Mouse (Mus musculus): ENCODE data around the gene Sorcs2.

Gene Sorcs2

GRCm38 (mm10) chr5:36069503-36070360 lies 328.2 kb downstream of the Sorcs2 start:
- no peak for DNase-seq (ENCODE audit: low read depth)

GRCm38 (mm10) chr5:36067651-36068181 lies 330.2 kb downstream of the Sorcs2 start:
- no peak for DNase-seq (ENCODE audit: low read depth)

GRCm38 (mm10) chr5:36057804-36058322 lies 340.1 kb downstream of the Sorcs2 start:
- no peak for DNase-seq (ENCODE audit: low read depth)

GRCm38 (mm10) chr5:36056921-36057320 lies 341.0 kb downstream of the Sorcs2 start:
- DNase-seq (ENCODE audit: low read depth): no peak

- DNase-seq (ENCODE audit: low read depth): no peak
These were observed 342.1 kb downstream of the Sorcs2 start for GRCm38 (mm10) chr5:36055876-36056275.

GRCm38 (mm10) chr5:36054498-36054897 lies 343.4 kb downstream of the Sorcs2 start:
- DNase-seq (ENCODE audit: low read depth): peak; percentile 5

- no peak for DNase-seq (ENCODE audit: low read depth)
These were observed 354.8 kb downstream of the Sorcs2 start for GRCm38 (mm10) chr5:36043154-36043553.

- DNase-seq (ENCODE audit: low read depth): no peak
These were observed 356.2 kb downstream of the Sorcs2 start for GRCm38 (mm10) chr5:36041756-36042155.

- no peak for DNase-seq (ENCODE audit: low read depth)
These were observed 356.7 kb downstream of the Sorcs2 start for GRCm38 (mm10) chr5:36041236-36041562.

GRCm38 (mm10) chr5:36040398-36041235 lies 357.3 kb downstream of the Sorcs2 start:
- no peak for DNase-seq (ENCODE audit: low read depth)

- DNase-seq (ENCODE audit: low read depth): no peak
These were observed 358.3 kb downstream of the Sorcs2 start for GRCm38 (mm10) chr5:36039596-36039995.

GRCm38 (mm10) chr5:36033531-36034426 lies 364.2 kb downstream of the Sorcs2 start:
- DNase-seq (ENCODE audit: low read depth): peak; percentile 13

- no peak for DNase-seq (ENCODE audit: low read depth)
These were observed 372.9 kb downstream of the Sorcs2 start for GRCm38 (mm10) chr5:36025076-36025475.

GRCm38 (mm10) chr5:36024003-36024685 lies 373.8 kb downstream of the Sorcs2 start:
- no peak for DNase-seq (ENCODE audit: low read depth)

- no peak for DNase-seq (ENCODE audit: low read depth)
These were observed 375.6 kb downstream of the Sorcs2 start for GRCm38 (mm10) chr5:36022361-36022760.

- DNase-seq (ENCODE audit: low read depth): no peak
These were observed 376.8 kb downstream of the Sorcs2 start for GRCm38 (mm10) chr5:36021091-36021490.

- DNase-seq (ENCODE audit: low read depth): peak; percentile 2
These were observed 379.6 kb downstream of the Sorcs2 start for GRCm38 (mm10) chr5:36018366-36018765.

- no peak for DNase-seq (ENCODE audit: low read depth)
These were observed 388.5 kb downstream of the Sorcs2 start for GRCm38 (mm10) chr5:36009405-36009804.

GRCm38 (mm10) chr5:36007649-36008048 lies 390.3 kb downstream of the Sorcs2 start:
- no peak for DNase-seq (ENCODE audit: low read depth)

GRCm38 (mm10) chr5:36006586-36006985 lies 391.4 kb downstream of the Sorcs2 start:
- DNase-seq (ENCODE audit: low read depth): no peak

- no peak for DNase-seq (ENCODE audit: low read depth)
These were observed 391.8 kb downstream of the Sorcs2 start for GRCm38 (mm10) chr5:36006106-36006505.
